Mouse (Mus musculus) forebrain, embryonic 11.5 days (tissue): Measurements from ENCODE around the gene Hist3h2a. TPM values are rescaled to one million over a fixed set of nuclear protein-coding genes. Genes with fewer than 3 reads are reported as not detected.

Experiments
- ATAC-seq: fragments of 200-750 bp; cut with Nextera tagmentation; replicated peaks from 2 replicates; pipeline ENCODE4 v1.8.0; 2017; ENCODE audit warnings: moderate TSS enrichment; ENCODE audit not compliant: low FRiP score
- DNase-seq: peaks from one replicate; pipeline ENCODE4 v3.0.0-alpha.2; 2017; ENCODE audit warnings: low spot score
- H3K27ac ChIP-seq: fragments of 300-500 bp; sonication (generic); 2 replicates; pipeline ENCODE4 v1.5.1; 2014; ENCODE audit warnings: low read depth, low read length
- H3K27me3 ChIP-seq: fragments of 300-500 bp; sonication (generic); 2 replicates; pipeline ENCODE4 v1.6.1; 2014; ENCODE audit warnings: mild to moderate bottlenecking, low read length, mixed read lengths; ENCODE audit not compliant: control insufficient read depth, insufficient read depth
- H3K36me3 ChIP-seq: fragments of 300-500 bp; sonication (generic); 2 replicates; pipeline ENCODE4 v1.6.1; 2014; ENCODE audit warnings: mild to moderate bottlenecking, low read length, moderate library complexity, mixed read lengths; ENCODE audit not compliant: control insufficient read depth, insufficient read depth
- H3K4me1 ChIP-seq: fragments of 300-500 bp; sonication (generic); replicated peaks from 2 replicates; pipeline ENCODE4 v1.6.1; 2014; ENCODE audit warnings: low read length, mixed read lengths; ENCODE audit not compliant: control insufficient read depth, insufficient read depth
- H3K4me2 ChIP-seq: fragments of 300-500 bp; sonication (generic); 2 replicates; pipeline ENCODE4 v1.6.1; 2014; ENCODE audit warnings: low read depth, mild to moderate bottlenecking, low read length, moderate library complexity, mixed read lengths; ENCODE audit not compliant: severe bottlenecking
- H3K4me3 ChIP-seq: fragments of 300-500 bp; sonication (generic); 2 replicates; pipeline ENCODE4 v1.5.1; 2014; ENCODE audit warnings: low read depth, low read length
- H3K9ac ChIP-seq: fragments of 300-500 bp; sonication (generic); 2 replicates; pipeline ENCODE4 v1.6.1; 2014; ENCODE audit warnings: low read length
- H3K9me3 ChIP-seq: fragments of 300-500 bp; sonication (generic); 2 replicates; pipeline ENCODE4 v1.6.1; 2016; ENCODE audit warnings: low read length, mixed read lengths; ENCODE audit not compliant: control insufficient read depth
- WGBS: fragments of 180-500 bp; shearing (Covaris S2); extraction: QIAGEN DNeasy Blood & Tissue Kit; methylation state at CpG from one replicate; pipeline ENCODE4 v1.1.7; 2014; 5-methylcytosine and 5-hydroxymethylcytosine counted together
- polyA plus RNA-seq: library from polyadenylated mRNA; unstranded; fragments of >200 nt; fragmentation: Nextera tagmentation; extraction: Ambion mirVana; gene quantifications from 2 replicates; pipeline ENCODE4 v1.2.1, GENCODE M21; 2014

Hist3h2a gene
- 52.9 and 54.1 TPM in 2 replicates for polyA plus RNA-seq

DNA sequence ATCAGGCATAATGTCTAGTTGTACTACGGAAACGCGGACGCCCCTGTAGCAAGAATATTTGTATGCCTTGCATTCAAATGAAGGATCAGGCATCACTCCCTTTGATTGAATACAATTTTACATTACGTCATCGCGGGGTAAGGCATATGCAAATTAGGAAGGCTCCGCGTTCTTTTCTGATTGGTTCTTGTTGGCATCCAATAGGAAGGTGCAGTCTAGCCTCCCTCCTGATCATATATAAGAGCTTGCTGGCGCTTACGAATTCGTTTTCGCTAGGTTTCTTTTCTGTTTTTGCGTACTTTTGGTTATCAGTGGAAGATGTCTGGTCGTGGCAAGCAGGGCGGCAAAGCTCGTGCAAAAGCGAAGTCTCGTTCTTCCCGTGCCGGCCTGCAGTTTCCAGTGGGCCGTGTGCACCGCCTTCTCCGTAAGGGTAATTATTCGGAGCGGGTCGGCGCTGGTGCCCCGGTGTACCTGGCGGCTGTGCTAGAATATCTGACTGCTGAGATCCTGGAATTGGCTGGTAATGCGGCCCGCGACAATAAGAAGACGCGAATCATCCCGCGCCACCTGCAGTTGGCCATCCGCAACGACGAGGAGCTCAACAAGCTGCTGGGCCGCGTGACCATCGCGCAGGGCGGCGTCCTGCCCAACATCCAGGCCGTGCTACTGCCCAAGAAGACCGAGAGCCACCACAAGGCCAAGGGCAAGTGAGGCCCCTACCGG lies at the start of gene Hist3h2a, which contains the start of gene Trim17:
Gene Hist3h2a (plus strand): TSS at position 266 of the 723 bp plus-strand sequence.
Gene Trim17 (plus strand): TSS at position 266 of the 723 bp plus-strand sequence.
- Histone ChIP-seq H3K4me2 (peak within 1 kb of the TSS; percentile 94), H3K4me1 (peaks cover 12% of the 10 kb centered on the region; the same call in 1 of the 2 replicates), H3K27me3 (no peaks in the 10 kb centered on the region), H3K9me3 (no peaks in the 10 kb centered on the region), H3K27ac (peak within 1 kb of the TSS; percentile 97), H3K9ac (peak within 1 kb of the TSS; percentile 97), H3K4me3 (peak within 1 kb of the TSS; percentile 82), H3K36me3 (no peaks in the 10 kb centered on the region; the same call in 1 of the 2 replicates)
- DNase-seq, result peak; percentile 90
- WGBS, result under 1% methylated on average over 49 of the region's 49 CpGs
- ATAC-seq, result peak; percentile 91

DNA sequence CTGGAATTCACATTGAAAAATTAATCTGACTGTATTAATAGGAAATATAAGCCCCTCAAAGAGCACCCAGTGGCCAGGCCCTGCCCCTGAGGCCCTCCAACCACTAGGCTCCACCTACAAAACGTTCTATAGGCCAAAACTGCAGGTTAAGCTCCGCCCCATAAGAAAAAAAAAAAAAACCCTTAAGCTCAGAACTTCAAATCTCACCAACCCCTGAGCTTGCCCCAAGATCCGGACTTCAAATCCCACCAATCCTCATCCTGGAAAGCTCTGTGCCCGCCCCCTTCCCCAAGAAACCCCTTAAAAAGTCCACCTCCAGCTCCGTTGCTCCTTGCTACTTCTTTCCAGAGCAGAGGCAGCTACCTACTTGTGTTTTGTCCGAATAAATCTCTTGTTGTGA lies 49.6 kb upstream of the Hist3h2a start:
- WGBS, result 51% methylated on average over 6 of the region's 6 CpGs
- Histone ChIP-seq H3K27me3 (no peaks in the 10 kb centered on the region), H3K9me3 (no peaks in the 10 kb centered on the region), H3K9ac (no peak overlapping the region), H3K4me2 (no peak overlapping the region), H3K4me3 (no peak overlapping the region), H3K4me1 (0 out of 2 replicates have a peak, but pooled peaks cover 2% of the 10 kb centered on the region), H3K36me3 (no peaks in the 10 kb centered on the region), H3K27ac (no peak overlapping the region)
- 0 out of 2 replicates have a peak, but pooled peaks have one; percentile 34 for ATAC-seq
- DNase-seq, result no peak

DNA sequence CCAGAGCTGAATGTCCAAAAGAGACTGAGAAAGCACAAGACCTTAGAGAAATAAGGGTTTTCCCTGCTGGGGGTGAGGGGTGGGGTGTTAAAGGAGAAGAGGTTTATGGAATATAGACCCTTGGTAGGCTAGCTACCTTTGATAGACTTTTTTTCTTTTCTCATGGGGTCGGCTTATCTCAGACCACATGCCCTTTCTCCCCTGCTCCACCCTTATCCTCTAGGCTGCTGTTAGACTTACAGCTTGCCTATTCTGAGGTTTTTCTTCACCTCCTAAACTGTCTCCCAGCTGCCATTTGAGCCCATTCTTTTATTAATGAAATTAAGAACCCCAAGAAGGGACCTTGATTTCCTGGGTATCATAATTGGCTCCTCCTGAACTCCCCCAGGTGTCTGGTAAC lies 40.7 kb upstream of the Hist3h2a start:
- H3K27ac ChIP-seq, result no peak overlapping the region
- no peak for ATAC-seq

GRCm38 (mm10) chr11:58914461-58915028 lies 39.9 kb upstream of the Hist3h2a start:
- no peak for ATAC-seq
- 0 out of 2 replicates have a peak, but pooled peaks cover 2% of the 10 kb centered on the region for H3K4me1 ChIP-seq
- H3K4me2 ChIP-seq, result peak overlapping the region; percentile 46
- no peaks in the 10 kb centered on the region for H3K36me3 ChIP-seq
- no peak overlapping the region for H3K27ac ChIP-seq
- 22% methylated on average over 17 of the region's 17 CpGs for WGBS
- no peaks in the 10 kb centered on the region for H3K27me3 ChIP-seq
- peak; percentile 60 for DNase-seq
- H3K9ac ChIP-seq, result peak overlapping the region; percentile 48
- H3K9me3 ChIP-seq, result no peaks in the 10 kb centered on the region
- peak overlapping the region; percentile 22 for H3K4me3 ChIP-seq

More for the DNA sequence above, 40.7 kb upstream of the Hist3h2a start:
- H3K4me3 ChIP-seq, result no peak overlapping the region
- no peaks in the 10 kb centered on the region for H3K9me3 ChIP-seq
- no peak for DNase-seq
- H3K9ac ChIP-seq, result no peak overlapping the region
- H3K36me3 ChIP-seq, result no peaks in the 10 kb centered on the region
- 94% methylated on average over 1 of the region's 1 CpGs for WGBS
- no peaks in the 10 kb centered on the region for H3K27me3 ChIP-seq
- H3K4me1 ChIP-seq, result 0 out of 2 replicates have a peak, but pooled peaks cover 2% of the 10 kb centered on the region
- H3K4me2 ChIP-seq, result peak overlapping the region; percentile 46; the same call in 1 of the 2 replicates

DNA sequence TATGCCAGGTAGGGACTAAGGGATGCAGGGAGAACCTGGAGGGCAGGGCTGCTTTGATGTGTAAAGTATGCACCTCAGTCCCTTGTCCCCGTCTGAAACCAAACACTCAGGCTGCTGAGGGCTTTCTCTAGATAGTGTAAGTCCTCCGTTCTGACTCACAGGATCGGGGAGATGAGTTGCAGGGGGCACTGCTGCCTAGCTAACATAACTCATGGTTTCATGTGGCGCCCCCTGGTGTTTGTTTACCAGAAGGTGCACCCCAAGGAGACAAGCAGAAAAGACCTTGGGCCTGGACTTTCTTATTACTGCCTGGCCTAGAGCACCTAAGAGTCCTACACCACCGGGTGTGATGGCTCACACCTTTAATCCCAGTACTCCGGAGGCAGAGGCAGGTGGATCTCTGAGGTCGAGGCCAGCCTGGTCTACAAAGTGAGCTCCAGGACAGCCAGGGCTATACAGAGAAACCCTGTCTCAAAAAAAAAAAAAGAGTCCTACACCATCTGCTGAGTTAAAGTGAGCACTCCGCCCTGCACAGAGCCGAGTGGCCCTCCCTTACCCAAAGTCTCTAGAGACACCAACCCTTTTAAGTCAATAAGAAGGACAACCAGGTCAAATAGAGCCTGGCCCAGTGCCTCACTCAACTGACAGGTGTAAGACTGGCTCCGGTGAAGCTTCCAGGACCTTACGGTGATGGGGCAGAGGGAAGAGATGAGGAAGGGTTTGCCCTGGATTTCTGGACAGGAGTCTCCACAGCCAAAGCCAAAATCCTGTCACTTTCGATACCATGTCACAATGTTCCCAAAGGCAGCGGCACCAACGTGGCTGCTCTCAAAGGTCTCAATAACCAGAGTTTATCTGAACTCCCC lies 37.4 kb upstream of the Hist3h2a start:
- peak; percentile 74 for DNase-seq
- Histone ChIP-seq H3K9me3 (no peaks in the 10 kb centered on the region), H3K4me2 (no peak overlapping the region), H3K36me3 (no peaks in the 10 kb centered on the region), H3K27me3 (no peaks in the 10 kb centered on the region), H3K4me1 (0 out of 2 replicates have a peak, but pooled peaks cover 2% of the 10 kb centered on the region), H3K27ac (no peak overlapping the region), H3K4me3 (no peak overlapping the region), H3K9ac (no peak overlapping the region)
- ATAC-seq, result no peak
- WGBS, result 55% methylated on average over 14 of the region's 14 CpGs

DNA sequence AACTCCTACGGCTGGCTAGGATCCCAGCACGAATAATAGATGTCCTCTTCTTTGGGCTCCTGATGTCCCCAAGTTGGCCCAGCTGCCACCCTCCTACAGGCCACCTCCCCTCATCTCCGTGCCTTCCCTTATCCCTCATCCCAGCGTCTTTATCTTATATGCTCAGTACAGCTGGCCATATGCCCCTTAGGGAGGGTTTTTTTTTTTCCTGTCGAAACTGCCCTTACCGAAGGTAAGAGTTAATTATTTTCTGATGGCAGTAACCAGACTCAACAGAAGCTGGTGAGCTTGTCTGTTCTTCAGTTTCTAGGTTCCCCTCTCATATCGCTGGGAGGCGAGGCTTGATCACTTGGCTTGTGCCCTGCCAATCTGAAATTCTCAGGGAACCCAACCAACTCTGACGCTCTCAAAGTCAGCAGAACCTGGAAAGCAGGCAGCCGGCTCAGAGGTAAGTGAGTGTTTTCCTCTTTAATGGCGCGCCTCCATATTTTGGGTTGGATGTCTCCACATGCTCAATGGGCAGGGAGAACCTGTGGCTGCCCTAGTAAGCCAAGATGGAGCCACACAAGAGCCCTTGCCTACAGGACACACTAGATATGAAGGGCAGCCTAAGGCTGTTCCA lies 36.6 kb upstream of the Hist3h2a start, which contains the start of gene Btnl10:
Gene Btnl10 (plus strand): TSS at position 164 of the 622 bp plus-strand sequence.
- WGBS, result 86% methylated on average over 12 of the region's 12 CpGs
- no peaks in the 10 kb centered on the region for H3K27me3 ChIP-seq
- H3K4me3 ChIP-seq, result no peak within 1 kb of the TSS
- DNase-seq (no peak), ATAC-seq (no peak)
- 0 out of 2 replicates have a peak, but pooled peaks cover 2% of the 10 kb centered on the region for H3K4me1 ChIP-seq
- no peak within 1 kb of the TSS for H3K4me2 ChIP-seq
- no peak within 1 kb of the TSS for H3K27ac ChIP-seq
- no peaks in the 10 kb centered on the region for H3K36me3 ChIP-seq
- no peaks in the 10 kb centered on the region for H3K9me3 ChIP-seq
- no peak within 1 kb of the TSS for H3K9ac ChIP-seq

DNA sequence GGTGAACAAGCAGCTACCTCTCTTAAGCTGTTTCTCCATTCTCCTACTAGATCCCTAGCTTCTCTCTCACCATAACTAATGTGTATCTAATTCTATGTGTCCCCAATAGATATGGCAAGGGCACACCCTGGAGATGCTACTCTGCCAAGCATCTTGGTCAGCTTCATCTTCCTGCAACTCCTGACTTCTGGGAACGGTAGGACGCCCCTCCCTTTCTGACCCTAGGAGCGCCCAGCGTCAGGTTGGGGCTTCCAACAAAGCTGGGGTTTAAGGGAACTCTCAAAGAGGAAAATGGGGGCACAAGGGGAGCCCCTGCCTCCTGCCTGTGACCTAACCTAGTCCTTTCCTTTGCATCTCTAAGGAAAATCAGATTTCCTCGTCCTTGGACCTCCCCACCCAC lies 35.7 kb upstream of the Hist3h2a start:
- DNase-seq, result no peak
- 73% methylated on average over 5 of the region's 5 CpGs for WGBS

GRCm38 (mm10) chr11:58922420-58922819 lies 32.1 kb upstream of the Hist3h2a start:
- no peaks in the 10 kb centered on the region for H3K36me3 ChIP-seq
- ATAC-seq, result no peak
- no peak overlapping the region for H3K9ac ChIP-seq
- H3K27me3 ChIP-seq, result no peaks in the 10 kb centered on the region
- H3K4me1 ChIP-seq, result no peaks in the 10 kb centered on the region
- H3K4me2 ChIP-seq, result no peak overlapping the region
- no peak for DNase-seq
- 79% methylated on average over 9 of the region's 9 CpGs for WGBS
- no peak overlapping the region for H3K27ac ChIP-seq
- no peak overlapping the region for H3K4me3 ChIP-seq
- H3K9me3 ChIP-seq, result no peaks in the 10 kb centered on the region

More for the DNA sequence above, 35.7 kb upstream of the Hist3h2a start:
- Histone ChIP-seq H3K27me3 (no peaks in the 10 kb centered on the region), H3K4me3 (no peak overlapping the region), H3K4me1 (0 out of 2 replicates have a peak, but pooled peaks cover 2% of the 10 kb centered on the region), H3K27ac (no peak overlapping the region), H3K36me3 (no peaks in the 10 kb centered on the region), H3K4me2 (no peak overlapping the region), H3K9me3 (no peaks in the 10 kb centered on the region), H3K9ac (no peak overlapping the region)
- no peak for ATAC-seq
